Mouse (Mus musculus) kidney, adult 8-10 months (tissue): ENCODE data around the gene Kctd12.

Experiments
- DNase-seq, 2 experiments: peaks; one replicate each; pipeline ENCODE4 v3.0.0; 2022

Kctd12 gene

GRCm38 (mm10) chr14:102962019-102962418, 20.4 kb downstream of the Kctd12 start:
- no peak for DNase-seq

DNA sequence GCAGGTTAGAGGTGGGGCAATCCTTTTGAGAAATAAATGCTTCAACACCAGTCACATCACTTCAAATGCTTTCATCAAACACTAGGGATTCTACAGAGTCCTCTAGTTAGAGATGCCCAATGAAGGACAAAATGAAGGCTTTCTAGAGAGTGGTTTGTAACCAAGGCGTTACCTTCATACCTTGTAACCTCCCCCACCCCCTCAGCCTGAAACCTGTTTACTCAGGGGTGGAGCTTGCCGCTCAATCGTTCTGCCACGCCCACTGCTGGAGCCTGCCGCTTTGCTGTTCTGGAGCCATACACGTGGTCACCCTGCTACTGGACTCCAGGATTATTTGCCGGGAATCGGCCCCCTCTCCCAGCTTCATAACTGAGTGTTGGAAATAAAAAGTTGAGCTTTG, 28.9 kb downstream of the Kctd12 start:
- DNase-seq: no peak

DNA sequence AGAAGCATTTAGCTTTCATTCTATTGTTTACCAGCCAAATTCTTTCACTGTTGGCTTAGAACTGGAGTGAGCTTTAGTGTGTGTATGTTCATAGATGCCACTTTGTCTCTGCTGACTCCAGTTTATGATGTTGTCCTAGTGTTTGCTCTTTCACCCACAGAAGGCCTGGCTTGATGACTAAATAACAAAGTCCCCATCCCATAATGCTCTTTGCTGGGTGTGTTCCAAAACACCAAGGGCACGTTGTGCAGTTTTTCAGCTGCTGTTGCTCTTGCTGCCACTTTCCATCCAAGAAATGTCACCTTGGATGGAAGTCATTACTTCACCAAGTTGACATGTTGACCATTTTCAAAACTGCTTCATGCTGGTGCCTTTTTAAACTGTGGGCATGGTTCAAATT, 30.5 kb downstream of the Kctd12 start:
- DNase-seq: peak; percentile 12 to 31

- no peak for DNase-seq
Observed at GRCm38 (mm10) chr14:102947796-102948195, 34.6 kb downstream of the Kctd12 start.

DNA sequence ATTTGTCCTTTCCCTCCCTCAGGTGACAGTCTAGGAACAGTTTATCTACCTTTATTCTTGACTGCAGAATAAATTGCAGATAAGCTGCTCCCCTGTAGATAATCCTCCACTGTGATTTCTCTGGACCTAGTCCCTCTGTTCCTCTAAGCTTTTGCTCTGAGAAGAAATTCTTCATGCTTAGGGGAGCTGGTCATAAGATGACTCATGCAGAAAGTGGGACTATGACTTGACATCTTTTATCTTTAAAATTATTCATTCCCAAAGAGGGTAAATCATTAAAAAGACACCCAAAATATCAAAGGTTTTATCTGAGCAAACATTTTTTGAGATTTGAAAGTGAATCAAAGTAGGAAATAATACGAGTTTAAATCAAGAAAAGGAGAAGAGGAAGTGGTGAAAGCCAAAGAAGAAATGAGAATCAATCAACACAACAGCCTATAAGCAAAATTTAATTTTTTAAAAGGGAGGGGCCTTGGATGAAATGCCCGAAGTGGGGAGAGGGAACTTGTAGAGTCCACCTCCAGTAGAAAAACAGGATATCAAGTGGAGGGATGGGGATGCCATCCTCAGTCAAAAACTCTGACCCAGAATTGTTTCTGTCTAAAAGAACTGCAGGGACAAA, 40.1 kb downstream of the Kctd12 start:
- no peak for DNase-seq

DNA sequence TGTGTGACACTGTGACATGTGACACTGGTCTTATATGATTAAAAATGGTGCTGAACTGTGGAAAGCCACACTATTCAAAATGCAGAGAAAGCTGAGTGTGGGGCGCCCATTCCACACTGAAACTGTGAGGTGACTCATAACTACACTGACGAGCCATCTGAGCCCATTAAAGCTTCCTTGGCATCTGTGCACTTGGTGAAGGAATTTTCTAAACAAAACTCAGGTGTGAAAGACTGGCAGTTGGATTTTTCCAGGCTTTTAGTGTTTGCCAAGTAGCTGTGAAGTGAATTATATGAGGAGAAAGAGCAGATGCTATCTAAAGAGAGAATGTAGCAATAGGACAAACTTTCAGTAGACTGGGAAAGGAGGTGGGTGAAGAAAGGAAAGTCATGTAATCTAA, 47.6 kb downstream of the Kctd12 start:
- DNase-seq: no peak

GRCm38 (mm10) chr14:102930933-102931332, 51.5 kb downstream of the Kctd12 start:
- DNase-seq: no peak

DNA sequence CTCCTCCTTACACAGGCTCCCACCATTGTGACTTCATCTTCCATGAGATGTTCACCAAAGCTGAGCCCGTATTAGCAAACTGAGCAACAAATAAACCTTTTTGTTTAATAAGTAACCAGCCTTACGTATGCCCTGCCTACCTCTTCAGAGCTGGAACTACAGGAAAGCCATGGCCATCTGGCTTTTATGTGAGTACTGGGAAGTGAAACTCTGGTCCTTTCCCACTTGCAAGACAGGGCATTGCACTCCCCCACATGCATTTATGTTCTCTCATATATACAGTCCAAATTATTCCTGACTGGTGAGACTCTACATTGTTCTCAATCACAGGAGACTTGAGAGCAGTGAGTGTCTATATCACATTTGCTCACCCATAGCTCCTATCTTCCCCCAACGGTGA, 52.9 kb downstream of the Kctd12 start:
- no peak for DNase-seq

DNA sequence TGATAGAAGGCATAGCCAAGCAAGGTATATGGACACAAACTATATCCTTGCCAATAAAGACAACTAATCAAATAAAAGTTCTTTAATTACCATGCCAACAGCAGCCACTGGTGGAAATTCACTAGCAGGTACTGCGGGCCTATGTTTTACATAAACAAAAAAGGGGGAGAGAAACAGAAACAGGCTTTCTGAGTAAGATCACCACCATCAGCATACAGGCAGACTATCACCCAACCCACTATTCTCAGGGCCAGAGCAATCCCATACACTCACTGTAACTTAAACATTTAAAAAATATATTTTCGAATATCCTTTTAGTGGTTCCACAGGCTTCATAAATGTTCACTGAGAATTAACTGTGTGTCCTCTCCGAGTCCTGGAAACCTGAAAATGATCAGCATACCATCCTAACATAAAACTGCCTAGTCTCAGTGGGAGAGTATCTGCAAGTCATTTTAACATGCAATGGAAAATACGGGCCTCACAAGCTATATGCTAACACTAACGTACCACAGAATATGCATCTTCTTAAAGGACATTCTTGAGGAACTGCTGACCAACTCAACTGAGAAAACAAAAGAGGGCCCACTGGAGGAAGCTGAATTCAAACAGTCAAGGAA, 54.5 kb downstream of the Kctd12 start:
- DNase-seq: no peak
